Mouse (Mus musculus) heart, postnatal 0 days (tissue): ENCODE results near the gene Rab3gap2.

Source experiments
- CTCF ChIP-seq: IDR thresholded peaks from 2 replicates; pipeline ENCODE4 v1.5.1; 2016; ENCODE audit warnings: antibody characterized with exemption, control low read depth, low read depth
- EP300 ChIP-seq: IDR thresholded peaks from 2 replicates; pipeline ENCODE4 v1.6.1; 2016; ENCODE audit warnings: antibody characterized with exemption, low read depth

- no peak for TF ChIP-seq CTCF
- TF ChIP-seq EP300 = no peak
Observed at GRCm38 (mm10) chr1:185334136-185334535, 130.2 kb downstream of the Rab3gap2 start.
